Mouse (Mus musculus) cerebellum, adult 11 months (tissue): ENCODE results near the gene Olfr611.
"Not testable (repeated sequence)": the region's sequence is repeated elsewhere in the genome, so short reads cannot be mapped to it uniquely, and the experiment has no call there.

Experiments
- DNase-seq: peaks from one replicate; pipeline ENCODE4 v3.0.0; 2022

The Olfr611 gene

GRCm38 (mm10) chr7:103520746-103521145 lies at the start of gene Olfr611:
Gene Olfr611 (minus strand): TSS chr7:103520846.
- DNase-seq = not testable (repeated sequence)

GRCm38 (mm10) chr7:103569043-103569442 lies 48.4 kb upstream of the Olfr611 start, which contains the start of gene Olfr616:
Gene Olfr616 (minus strand): TSS chr7:103569143.
- DNase-seq = no peak

- no peak for DNase-seq
Measured at GRCm38 (mm10) chr7:103555779-103556178, 35.1 kb upstream of the Olfr611 start, which contains the start of gene Olfr615. Gene Olfr615 (plus strand): TSS chr7:103556079.

- no peak for DNase-seq
Measured at GRCm38 (mm10) chr7:103547774-103548173, 27.1 kb upstream of the Olfr611 start, which contains the start of gene Olfr613. Gene Olfr613 (plus strand): TSS chr7:103548074.

GRCm38 (mm10) chr7:103542617-103543016 lies 22.0 kb upstream of the Olfr611 start, which contains the start of gene Olfr612:
Gene Olfr612 (minus strand): TSS chr7:103542717.
- DNase-seq = not testable (repeated sequence)

DNA sequence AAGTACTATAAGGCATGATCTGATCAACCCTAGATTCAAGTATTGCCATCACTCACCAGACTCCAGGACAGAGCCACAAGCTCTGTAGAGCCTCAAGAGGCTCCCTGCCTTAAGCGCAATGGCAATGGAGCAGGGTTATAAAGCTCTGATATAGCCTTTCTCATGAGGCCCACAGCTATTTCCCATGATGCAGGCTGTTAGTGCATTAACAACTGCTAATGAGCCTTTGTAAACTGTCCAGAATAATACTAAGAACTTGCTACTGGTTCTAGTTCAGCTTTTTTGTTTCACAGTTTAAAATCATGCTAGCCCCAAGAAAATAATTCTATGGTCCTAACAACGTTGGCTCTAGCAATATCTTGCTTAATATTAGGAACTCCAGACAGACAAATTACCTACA lies 8.6 kb downstream of the Olfr611 start, which contains the start of gene Olfr610:
TSS of gene Olfr610 (minus strand) at position 101 of the 400 bp plus-strand sequence.
- DNase-seq = no peak

GRCm38 (mm10) chr7:103497962-103498361 lies 22.7 kb downstream of the Olfr611 start, which contains the start of gene Olfr609:
Gene Olfr609 (minus strand): TSS chr7:103498062.
- DNase-seq = no peak

GRCm38 (mm10) chr7:103477106-103477505 lies 43.5 kb downstream of the Olfr611 start:
- not testable (repeated sequence) for DNase-seq

DNA sequence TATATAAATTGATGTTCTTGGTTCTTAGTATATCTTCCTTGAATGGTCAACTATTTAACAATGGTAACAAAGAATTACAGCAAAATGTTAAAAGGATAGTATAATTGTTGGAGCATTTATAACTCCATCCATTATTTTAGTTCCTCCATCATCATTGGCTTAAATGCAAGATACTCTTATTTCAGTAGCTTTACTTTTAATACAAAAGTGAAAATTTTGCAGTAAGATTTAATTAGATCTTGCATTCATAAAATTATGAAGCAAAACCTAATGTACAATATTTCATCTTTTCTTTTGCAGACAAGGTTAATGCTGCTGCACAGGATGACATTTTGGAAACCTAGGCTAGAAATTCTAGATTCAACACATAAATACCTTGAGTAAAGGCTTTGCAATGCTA lies 51.1 kb downstream of the Olfr611 start, which contains the start of gene Olfr608:
TSS of gene Olfr608 (plus strand) at position 301 of the 400 bp plus-strand sequence.
- no peak for DNase-seq
